Mouse (Mus musculus) ES-Bruce4 (cell line): ENCODE data around the gene Iqcf3. TPM values are rescaled to one million over a fixed set of nuclear protein-coding genes. Genes with fewer than 3 reads are reported as not detected.
"Not testable (repeated sequence)": the region's sequence is repeated elsewhere in the genome, so short reads cannot be mapped to it uniquely, and the experiment has no call there.

Source experiments
- H3K27ac ChIP-seq: 2 replicates; pipeline ENCODE4 v1.5.1; 2012; ENCODE audit warnings: low read length, inconsistent platforms; ENCODE audit not compliant: insufficient read depth
- H3K27me3 ChIP-seq: 2 replicates; pipeline ENCODE4 v1.6.1; 2012; ENCODE audit warnings: mild to moderate bottlenecking, low read length, inconsistent platforms; ENCODE audit not compliant: control insufficient read depth, poor library complexity, insufficient read depth, severe bottlenecking
- H3K36me3 ChIP-seq: 2 replicates; pipeline ENCODE4 v1.6.1; 2012; ENCODE audit warnings: inconsistent platforms, mild to moderate bottlenecking, low read length, moderate library complexity; ENCODE audit not compliant: control insufficient read depth, poor library complexity, insufficient read depth, severe bottlenecking
- H3K4me1 ChIP-seq: one replicate; pipeline ENCODE4 v1.8.1; 2011; ENCODE audit warnings: low read length; ENCODE audit not compliant: control insufficient read depth, insufficient read depth
- H3K4me3 ChIP-seq: 2 replicates; pipeline ENCODE4 v1.5.1; 2011; ENCODE audit warnings: low read depth, mild to moderate bottlenecking, low read length
- H3K9ac ChIP-seq: 2 replicates; pipeline ENCODE4 v1.6.1; 2012; ENCODE audit warnings: low read depth, mild to moderate bottlenecking, inconsistent platforms; ENCODE audit not compliant: poor library complexity, severe bottlenecking
- H3K9me3 ChIP-seq: replicated peaks from 2 replicates; pipeline ENCODE4 v1.6.1; 2012; ENCODE audit warnings: mild to moderate bottlenecking, low read length, inconsistent platforms; ENCODE audit not compliant: control insufficient read depth, poor library complexity, insufficient read depth, severe bottlenecking
- CTCF ChIP-seq: IDR thresholded peaks from one replicate; pipeline ENCODE4 v1.8.1; 2011; ENCODE audit warnings: low read depth, low read length
- EP300 ChIP-seq: IDR thresholded peaks from 2 replicates; pipeline ENCODE4 v1.6.1; 2011; ENCODE audit warnings: low read depth, low read length; ENCODE audit not compliant: insufficient read depth
- POLR2A ChIP-seq: IDR thresholded peaks from one replicate; pipeline ENCODE4 v1.8.1; 2011; ENCODE audit warnings: low read length; ENCODE audit not compliant: insufficient read depth
- polyA plus RNA-seq: library from polyadenylated mRNA; stranded (reverse); fragments of >200 nt; gene quantifications from 2 replicates; pipeline ENCODE4 v1.2.4, GENCODE M21; 2011; ENCODE audit warnings: low read depth; ENCODE audit not compliant: missing spikeins, insufficient read depth, insufficient read length

Iqcf3 gene
- polyA plus RNA-seq: not detected in 2 replicates

DNA sequence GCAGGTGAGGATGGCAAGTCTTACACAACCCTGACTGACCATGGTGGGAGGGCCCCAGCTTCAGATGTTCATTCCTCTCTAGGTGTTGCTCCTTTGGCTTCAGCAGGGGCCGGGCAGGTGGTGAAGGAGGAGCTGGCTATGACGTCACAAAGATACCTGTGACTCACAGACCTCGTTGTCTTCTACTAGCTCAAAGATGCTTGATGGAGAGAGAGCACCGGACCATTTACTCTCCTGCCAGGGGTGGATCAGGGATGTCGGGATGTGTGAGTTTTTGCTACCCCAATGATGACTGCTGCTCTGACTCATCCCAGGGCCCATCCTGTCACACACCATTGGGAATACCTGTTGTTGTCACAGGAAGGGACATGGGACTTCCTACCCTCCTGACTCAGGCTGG is at the start of gene Iqcf3:
Gene Iqcf3, minus strand, starts transcription at position 101 of the 400 bp plus-strand sequence.
- TF ChIP-seq POLR2A: no peak
- TF ChIP-seq CTCF: no peak
- no peak for TF ChIP-seq EP300
- H3K27me3 ChIP-seq: no peaks in the 10 kb centered on the region
- H3K9ac ChIP-seq: no peak within 1 kb of the TSS
- no peaks in the 10 kb centered on the region for H3K9me3 ChIP-seq
- H3K4me1 ChIP-seq: no peaks in the 10 kb centered on the region
- no peak within 1 kb of the TSS for H3K4me3 ChIP-seq
- no peaks in the 10 kb centered on the region for H3K36me3 ChIP-seq
- no peak within 1 kb of the TSS for H3K27ac ChIP-seq

DNA sequence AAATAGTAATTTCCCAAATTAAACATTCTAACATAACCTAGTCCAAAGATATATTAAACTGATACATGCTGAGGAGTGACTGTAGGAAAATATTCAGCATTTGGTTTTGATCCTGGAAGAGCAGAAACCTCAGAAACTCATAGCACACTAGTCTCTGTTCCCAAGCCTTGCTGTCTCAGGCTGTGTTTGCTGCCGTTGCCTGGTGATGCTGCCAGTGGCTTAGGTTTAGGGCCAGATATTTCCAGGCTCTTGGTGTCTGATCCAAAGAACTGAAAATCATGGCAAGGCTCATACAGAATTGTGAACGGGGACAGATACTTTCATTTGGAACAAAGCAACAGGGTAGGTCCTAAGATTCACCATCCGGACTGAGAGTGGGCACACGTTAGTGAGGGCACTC is 49.3 kb upstream of the Iqcf3 start:
- Histone ChIP-seq H3K27me3 (no peaks in the 10 kb centered on the region), H3K9me3 (no peaks in the 10 kb centered on the region)

DNA sequence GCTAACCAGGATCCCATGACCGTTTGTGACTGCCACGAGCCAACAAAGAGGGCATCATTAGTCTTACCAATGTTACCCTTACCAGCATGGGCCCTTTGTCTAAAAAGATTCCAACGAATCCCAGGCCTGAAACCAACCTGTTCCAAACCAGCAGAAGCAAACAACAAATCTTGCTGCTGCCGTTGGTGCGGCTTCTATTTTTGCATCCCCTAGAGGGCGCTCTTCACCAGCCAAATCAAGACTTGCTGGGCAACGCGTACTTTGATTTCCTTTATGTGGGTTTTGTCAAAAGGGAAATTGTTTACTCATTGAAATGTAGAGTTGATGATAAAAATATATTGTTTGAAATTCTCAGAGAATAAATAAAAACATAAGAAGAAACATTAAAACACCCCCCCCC is 39.1 kb upstream of the Iqcf3 start:
- no peaks in the 10 kb centered on the region for H3K27me3 ChIP-seq
- H3K36me3 ChIP-seq: no peaks in the 10 kb centered on the region
- no peaks in the 10 kb centered on the region for H3K9me3 ChIP-seq
- no peaks in the 10 kb centered on the region for H3K4me1 ChIP-seq
- TF ChIP-seq EP300: no peak
- TF ChIP-seq POLR2A: no peak
- TF ChIP-seq CTCF: peak; percentile 80
- no peak overlapping the region for H3K4me3 ChIP-seq
- H3K27ac ChIP-seq: no peak overlapping the region
- no peak overlapping the region for H3K9ac ChIP-seq

More for the DNA sequence above, 49.3 kb upstream of the Iqcf3 start:
- H3K9ac ChIP-seq: no peak overlapping the region
- H3K27ac ChIP-seq: no peak overlapping the region
- TF ChIP-seq EP300 (no peak), CTCF (no peak), POLR2A (no peak)
- H3K4me1 ChIP-seq: peaks cover 2% of the 10 kb centered on the region
- H3K4me3 ChIP-seq: no peak overlapping the region
- no peaks in the 10 kb centered on the region for H3K36me3 ChIP-seq

DNA sequence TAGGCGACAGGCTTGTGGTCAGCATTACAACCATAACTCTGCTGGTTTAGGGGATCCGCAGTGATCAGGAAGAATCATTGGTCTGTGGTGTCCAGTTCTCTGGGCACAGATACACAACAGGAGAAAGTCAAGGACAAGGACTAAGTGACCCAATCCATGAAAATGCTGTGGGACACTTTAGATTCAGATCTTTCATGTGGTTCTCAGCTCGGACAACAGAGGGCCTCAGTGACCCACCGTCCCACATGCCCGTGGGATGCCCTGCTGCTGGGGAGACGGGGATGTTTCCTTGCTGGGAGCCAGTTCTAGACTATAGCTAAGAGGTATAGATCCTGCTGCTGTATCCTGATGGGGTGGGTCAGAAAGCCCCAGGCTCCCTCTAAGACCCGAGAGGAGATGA is 37.0 kb upstream of the Iqcf3 start:
- Histone ChIP-seq H3K9ac (no peak overlapping the region), H3K4me1 (no peaks in the 10 kb centered on the region), H3K27ac (no peak overlapping the region), H3K27me3 (no peaks in the 10 kb centered on the region), H3K9me3 (no peaks in the 10 kb centered on the region), H3K36me3 (no peaks in the 10 kb centered on the region), H3K4me3 (peak overlapping the region; percentile 35)
- no peak for TF ChIP-seq POLR2A
- TF ChIP-seq CTCF: peak; percentile 61

DNA sequence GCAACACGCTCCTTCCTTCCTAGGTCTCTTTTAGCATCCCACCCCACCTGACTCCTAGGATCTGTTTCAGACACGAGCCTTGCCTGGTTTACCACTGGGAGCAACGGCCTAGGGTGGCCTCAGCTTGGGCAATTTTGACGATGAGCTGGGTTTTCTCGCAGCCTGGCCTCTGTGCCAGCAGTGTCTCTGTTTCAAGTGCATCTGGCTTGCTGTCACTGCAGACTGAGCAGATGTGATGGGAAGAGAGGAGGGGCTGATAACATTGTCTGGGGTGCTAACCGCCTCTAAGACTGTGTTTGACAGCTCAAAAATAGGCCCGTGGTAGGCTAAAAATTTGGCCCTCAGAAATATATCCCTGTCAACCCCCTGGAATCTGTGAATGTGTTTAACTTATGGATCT is 34.4 kb upstream of the Iqcf3 start:
- no peak overlapping the region for H3K4me3 ChIP-seq
- no peaks in the 10 kb centered on the region for H3K36me3 ChIP-seq
- no peaks in the 10 kb centered on the region for H3K27me3 ChIP-seq
- H3K27ac ChIP-seq: no peak overlapping the region
- TF ChIP-seq CTCF: no peak
- no peak for TF ChIP-seq EP300
- no peak for TF ChIP-seq POLR2A
- H3K9me3 ChIP-seq: 0 out of 2 replicates have a peak, but pooled peaks cover 3% of the 10 kb centered on the region
- no peak overlapping the region for H3K9ac ChIP-seq
- H3K4me1 ChIP-seq: no peaks in the 10 kb centered on the region

DNA sequence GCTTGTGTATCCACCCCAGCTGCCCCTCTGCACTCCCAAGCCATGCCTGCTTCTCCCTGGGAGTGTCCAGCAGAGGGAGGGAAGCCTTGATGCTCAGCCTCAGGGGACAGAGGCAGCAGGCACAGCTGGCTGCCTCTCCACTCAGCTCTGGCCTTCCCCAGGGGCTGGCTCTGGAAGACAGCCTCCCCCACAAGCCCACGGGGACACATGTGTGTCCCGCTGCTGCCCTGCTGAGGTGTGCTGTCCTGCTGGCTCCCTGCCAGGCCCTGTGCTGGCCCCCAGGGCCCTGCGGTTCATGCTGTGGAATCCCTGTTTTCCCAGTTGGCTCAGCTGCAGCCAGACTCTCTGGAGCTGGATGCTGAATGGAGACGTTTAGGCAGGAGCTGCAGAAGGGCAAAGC is 34.0 kb upstream of the Iqcf3 start:
- H3K27me3 ChIP-seq, H3K4me3 ChIP-seq, H3K27ac ChIP-seq, H3K36me3 ChIP-seq, H3K9me3 ChIP-seq, H3K4me1 ChIP-seq, H3K9ac ChIP-seq: not testable (repeated sequence)

DNA sequence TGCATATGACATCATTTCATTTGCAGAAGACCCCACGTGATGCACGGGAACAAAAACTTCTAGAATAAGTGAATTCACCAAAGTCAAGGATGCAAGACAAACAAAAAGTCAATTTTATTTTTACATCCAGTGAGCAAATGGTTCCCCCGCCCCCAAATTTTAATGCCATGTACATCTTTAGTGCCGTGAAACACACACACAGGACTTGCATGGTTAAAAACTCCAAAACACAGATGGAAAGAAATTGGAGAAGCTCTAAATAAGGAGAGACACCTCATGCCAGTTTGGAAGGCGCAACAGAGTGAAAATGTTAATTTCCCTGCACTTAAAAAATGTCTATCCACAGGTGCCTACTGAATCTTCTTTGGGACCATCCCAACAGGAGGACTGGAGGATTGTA is 30.7 kb upstream of the Iqcf3 start:
- Histone ChIP-seq H3K4me1 (no peaks in the 10 kb centered on the region), H3K27ac (no peak overlapping the region), H3K4me3 (no peak overlapping the region), H3K36me3 (no peaks in the 10 kb centered on the region), H3K27me3 (no peaks in the 10 kb centered on the region), H3K9ac (no peak overlapping the region), H3K9me3 (0 out of 2 replicates have a peak, but pooled peaks cover 3% of the 10 kb centered on the region)
- TF ChIP-seq EP300: no peak
- no peak for TF ChIP-seq POLR2A
- no peak for TF ChIP-seq CTCF
